25 mouse cellular contexts compared by ENCODE assay signal in the genomic region with DNA sequence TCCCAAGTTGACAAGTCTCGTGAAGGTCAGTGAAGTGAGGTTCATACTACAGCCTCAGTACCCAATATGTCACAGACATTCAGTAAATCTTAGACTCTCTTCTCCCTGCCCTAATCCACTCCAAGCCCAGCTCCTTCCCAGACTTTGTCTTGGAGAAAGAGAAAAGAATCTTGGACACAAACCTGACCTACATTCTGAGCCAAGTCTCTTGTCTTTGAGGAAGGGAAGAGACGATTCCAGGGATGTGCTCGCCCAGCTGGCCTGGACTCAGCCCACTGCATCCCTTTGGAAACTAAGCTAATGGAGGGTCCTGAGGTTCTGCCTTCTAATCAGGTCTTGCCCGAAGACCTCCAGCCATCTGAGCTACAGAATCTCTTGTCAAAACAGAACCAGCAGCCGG.
DNase-seq lines count a peak whose midpoint lies in the region; ATAC-seq and TF ChIP-seq lines count a peak whose summit lies in the region.
"Had no signal": no experiment of that assay in that cellular context is flagged by ENCODE, and none has a peak within 500 bp of the region (broad histone marks: within the 10 kb centered on the region; RNA-seq: fewer than 3 reads in every experiment).

No protein-coding gene starts in this region.

- WGBS in heart, embryonic 11.5 days (ENCODE audit: insufficient replicate concordance) = 85% methylated on average over 5 of the region's 5 CpGs
- 70% methylated on average over 5 of the region's 5 CpGs for WGBS in lung, embryonic 15.5 days
- 65% methylated on average over 5 of the region's 5 CpGs for WGBS in lung, adult 2 months

- TF ChIP-seq CTCF in lung, adult 2 months (IDR thresholded peaks at IDR 0.05; ENCODE audit: insufficient read depth, low read length) = no peak

- no peaks in the 10 kb centered on the region for H3K9me3 ChIP-seq in heart, embryonic 11.5 days (replicated peaks; ENCODE audit: control insufficient read depth, low read length)
- H3K9me3 ChIP-seq in lung, embryonic 15.5 days = no peaks in the 10 kb centered on the region
- H3K9me3 ChIP-seq: embryonic facial prominence, embryonic 15.5 days; forebrain, embryonic 10.5 days; hindbrain, embryonic 13.5 days; intestine, embryonic 15.5 days; kidney, embryonic 15.5 days; limb, embryonic 10.5 days; midbrain, embryonic 12.5 days; neural tube, embryonic 13.5 days had no signal

- H3K4me1 ChIP-seq in heart, embryonic 11.5 days (ENCODE audit: control insufficient read depth, insufficient read depth, low read length) = no peaks in the 10 kb centered on the region
- H3K4me1 ChIP-seq in lung, embryonic 15.5 days = peaks cover 28% of the 10 kb centered on the region
- H3K4me1 ChIP-seq in lung, adult 2 months (ENCODE audit: control insufficient read depth, insufficient read depth, low read length) = no peaks in the 10 kb centered on the region; the same call in 1 of the 2 replicates
- H3K4me1 ChIP-seq: embryonic facial prominence, embryonic 15.5 days; forebrain, embryonic 10.5 days; heart, embryonic 13.5 days; hindbrain, embryonic 13.5 days; intestine, embryonic 15.5 days; kidney, embryonic 15.5 days; limb, embryonic 10.5 days; midbrain, embryonic 12.5 days; neural tube, embryonic 13.5 days had no signal

- peak; percentile 89 for DNase-seq in heart, adult 11 months
- DNase-seq in lung, adult 2 months = no peak
- peak; percentile 15 for DNase-seq in heart, postnatal 4 days
- DNase-seq in lung, postnatal 4 days = peak; percentile 13 to 34
- DNase-seq in layer of hippocampus, adult 8-10 months (ENCODE audit: low spot score in 2 of 2) = no peak
- DNase-seq: adrenal gland, postnatal 36 days; cerebellum, adult 9-10 months; embryo, embryonic 11 days; right cerebral cortex, postnatal 4 days; thymus, postnatal 36 days had no signal

- TF ChIP-seq POLR2A in lung, adult 2 months (IDR thresholded peaks at IDR 0.05; ENCODE audit: borderline replicate concordance, extremely low read depth, low read depth, low read length) = no peak

- no peaks in the 10 kb centered on the region for H3K27me3 ChIP-seq in heart, embryonic 11.5 days (ENCODE audit: control insufficient read depth, insufficient read depth, low read length)
- H3K27me3 ChIP-seq in lung, embryonic 15.5 days = no peaks in the 10 kb centered on the region
- H3K27me3 ChIP-seq: embryonic facial prominence, embryonic 15.5 days; heart, embryonic 13.5 days; hindbrain, embryonic 13.5 days; intestine, embryonic 15.5 days; kidney, embryonic 15.5 days; midbrain, embryonic 12.5 days; neural tube, embryonic 13.5 days had no signal

- no peaks in the 10 kb centered on the region for H3K36me3 ChIP-seq in heart, embryonic 11.5 days (ENCODE audit: control insufficient read depth, insufficient read depth, low read length)
- H3K36me3 ChIP-seq in lung, embryonic 15.5 days = no peaks in the 10 kb centered on the region
- H3K36me3 ChIP-seq: embryonic facial prominence, embryonic 15.5 days; forebrain, embryonic 10.5 days; heart, embryonic 13.5 days; hindbrain, embryonic 13.5 days; intestine, embryonic 15.5 days; kidney, embryonic 15.5 days; limb, embryonic 10.5 days; midbrain, embryonic 12.5 days; neural tube, embryonic 13.5 days had no signal

- H3K4me2 ChIP-seq in heart, embryonic 11.5 days = no peak overlapping the region
- no peak overlapping the region for H3K4me2 ChIP-seq in lung, embryonic 15.5 days
- H3K4me2 ChIP-seq: embryonic facial prominence, embryonic 15.5 days; heart, embryonic 13.5 days; hindbrain, embryonic 13.5 days; intestine, embryonic 15.5 days; kidney, embryonic 15.5 days; liver, embryonic 11.5 days; midbrain, embryonic 12.5 days; neural tube, embryonic 13.5 days had no signal

- no peak overlapping the region for H3K4me3 ChIP-seq in heart, embryonic 11.5 days (ENCODE audit: low read depth, low read length)
- H3K4me3 ChIP-seq in lung, embryonic 15.5 days = no peak overlapping the region
- H3K4me3 ChIP-seq in lung, adult 2 months (replicated peaks; ENCODE audit: extremely low read depth, low read depth, low read length) = no peak overlapping the region
- H3K4me3 ChIP-seq: embryonic facial prominence, embryonic 15.5 days; forebrain, embryonic 10.5 days; heart, embryonic 13.5 days; hindbrain, embryonic 13.5 days; intestine, embryonic 15.5 days; kidney, embryonic 15.5 days; limb, embryonic 10.5 days; midbrain, embryonic 12.5 days; neural tube, embryonic 13.5 days had no signal

- no peak overlapping the region for H3K9ac ChIP-seq in heart, embryonic 11.5 days (ENCODE audit: low read depth, low read length)
- H3K9ac ChIP-seq in lung, embryonic 15.5 days = no peak overlapping the region
- H3K9ac ChIP-seq: embryonic facial prominence, embryonic 15.5 days; heart, embryonic 13.5 days; hindbrain, embryonic 13.5 days; intestine, embryonic 15.5 days; kidney, embryonic 15.5 days; midbrain, embryonic 12.5 days; neural tube, embryonic 13.5 days had no signal

- H3K27ac ChIP-seq in heart, embryonic 11.5 days (ENCODE audit: low read depth, low read length) = no peak overlapping the region
- peak overlapping the region; percentile 26; the same call in 1 of the 2 replicates for H3K27ac ChIP-seq in lung, embryonic 15.5 days
- H3K27ac ChIP-seq: embryonic facial prominence, embryonic 15.5 days; forebrain, embryonic 10.5 days; heart, embryonic 13.5 days; hindbrain, embryonic 13.5 days; intestine, embryonic 15.5 days; kidney, embryonic 15.5 days; limb, embryonic 10.5 days; macrophage; midbrain, embryonic 12.5 days; neural tube, embryonic 13.5 days had no signal

- no peak for ATAC-seq in heart, embryonic 11.5 days (replicated peaks; ENCODE audit: insufficient number of reproducible peaks, low FRiP score, low TSS enrichment)
- no peak for ATAC-seq in lung, embryonic 15.5 days (ENCODE audit: borderline replicate concordance, extremely low read depth, low FRiP score, low TSS enrichment)
- ATAC-seq: activated CD4-positive, CD25-positive, alpha-beta regulatory T cell, adult 4 months; intestine, embryonic 15.5 days; Patski had no signal

Comparison
In these comparisons a context has a peak if more than half of its experiments do, and no peak if none do; other contexts are left out.
1. DNase-seq: peak in heart, adult 11 months (single experiment), heart, postnatal 4 days (single experiment) and lung, postnatal 4 days (2 of 2); none in lung, adult 2 months (single experiment) and layer of hippocampus, adult 8-10 months (0 of 2).